Mouse (Mus musculus): ENCODE measurements around the gene Sos2. TPM values are rescaled to one million over a fixed set of nuclear protein-coding genes. Genes with fewer than 3 reads are reported as not detected.
"Not testable (repeated sequence)": the region's sequence is repeated elsewhere in the genome, so short reads cannot be mapped to it uniquely, and the experiment has no call there.

Sos2 gene
- total RNA-seq, 2 experiments from 2014 or later, result 33.7 to 40.8 TPM

- peak; percentile 68 to 77 for DNase-seq (ENCODE audit: low spot score in 2 of 2)
These were observed 107.5 kb downstream of the Sos2 start for GRCm38 (mm10) chr12:69573916-69574881.

- no peak for DNase-seq (ENCODE audit: low spot score in 2 of 2)
These were observed 108.4 kb downstream of the Sos2 start for GRCm38 (mm10) chr12:69573271-69573670.

GRCm38 (mm10) chr12:69569926-69570325, 111.7 kb downstream of the Sos2 start:
- DNase-seq (ENCODE audit: low spot score in 2 of 2), result no peak

- DNase-seq (ENCODE audit: low spot score in 2 of 2), result no peak
These were observed 113.4 kb downstream of the Sos2 start for GRCm38 (mm10) chr12:69568266-69568665.

- DNase-seq (ENCODE audit: low spot score in 2 of 2), result not testable (repeated sequence)
These were observed 120.6 kb downstream of the Sos2 start for GRCm38 (mm10) chr12:69561006-69561405.

- peak; percentile 33 to 59 for DNase-seq (ENCODE audit: low spot score in 2 of 2)
These were observed 125.3 kb downstream of the Sos2 start for GRCm38 (mm10) chr12:69556221-69556861.

GRCm38 (mm10) chr12:69545456-69546178, 136.0 kb downstream of the Sos2 start:
- no peak for DNase-seq (ENCODE audit: low spot score in 2 of 2)

GRCm38 (mm10) chr12:69544994-69545393, 136.7 kb downstream of the Sos2 start:
- DNase-seq (ENCODE audit: low spot score in 2 of 2), result no peak

- no peak for DNase-seq (ENCODE audit: low spot score in 2 of 2)
These were observed 137.1 kb downstream of the Sos2 start for GRCm38 (mm10) chr12:69544562-69544961.

- no peak for DNase-seq (ENCODE audit: low spot score in 2 of 2)
These were observed 139.3 kb downstream of the Sos2 start for GRCm38 (mm10) chr12:69542376-69542775.

GRCm38 (mm10) chr12:69541663-69542062, 140.0 kb downstream of the Sos2 start:
- no peak for DNase-seq (ENCODE audit: low spot score in 2 of 2)

GRCm38 (mm10) chr12:69539353-69539752, 142.3 kb downstream of the Sos2 start:
- no peak for DNase-seq (ENCODE audit: low spot score in 2 of 2)

GRCm38 (mm10) chr12:69538362-69538950, 143.2 kb downstream of the Sos2 start:
- no peak for DNase-seq (ENCODE audit: low spot score in 2 of 2)

GRCm38 (mm10) chr12:69537675-69538361, 143.8 kb downstream of the Sos2 start:
- DNase-seq (ENCODE audit: low spot score in 2 of 2), result no peak

- DNase-seq (ENCODE audit: low spot score in 2 of 2), result no peak
These were observed 144.4 kb downstream of the Sos2 start for GRCm38 (mm10) chr12:69537243-69537674.

- DNase-seq (ENCODE audit: low spot score in 2 of 2), result no peak
These were observed 144.9 kb downstream of the Sos2 start for GRCm38 (mm10) chr12:69536616-69537242.
